Mouse (Mus musculus) lung, adult 2 months (tissue): Measurements from ENCODE around the gene Hnrnpll.

Experiments
- CTCF ChIP-seq: fragments of 200-500 bp; IDR thresholded peaks from 2 replicates; pipeline ENCODE4 v1.5.1; 2011; ENCODE audit warnings: mild to moderate bottlenecking, low read length, control low read depth; ENCODE audit not compliant: insufficient read depth
- POLR2A ChIP-seq: fragments of 200-500 bp; IDR thresholded peaks from 2 replicates; pipeline ENCODE4 v1.6.1; 2011; ENCODE audit warnings: low read depth, mild to moderate bottlenecking, control low read depth, low read length, borderline replicate concordance; ENCODE audit errors: extremely low read depth

DNA sequence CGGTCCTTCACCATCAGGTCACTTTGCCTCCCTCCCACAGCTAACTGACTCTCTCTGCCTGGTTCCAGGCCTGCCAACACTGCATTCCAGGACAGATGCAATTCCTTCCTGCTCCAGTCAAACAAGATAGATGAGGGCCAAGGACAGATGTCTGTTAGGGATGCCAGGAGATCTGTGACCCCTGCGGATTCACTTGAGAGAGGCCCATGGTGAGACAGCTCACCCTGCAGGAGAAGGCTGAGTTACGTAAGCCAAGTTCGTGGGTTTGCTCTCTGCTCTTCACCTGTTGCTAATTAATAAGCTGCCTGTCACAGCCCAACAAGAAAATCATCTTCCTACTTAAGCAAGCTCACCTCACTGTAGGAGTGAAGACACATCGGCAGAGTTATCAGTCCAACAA lies 63.1 kb downstream of the Hnrnpll start:
- no peak for TF ChIP-seq CTCF
- TF ChIP-seq POLR2A, result no peak
